Mouse (Mus musculus) heart, postnatal 10 days (tissue): Measurements from ENCODE around the gene Tfpt. TPM values are rescaled to one million over a fixed set of nuclear protein-coding genes. Genes with fewer than 3 reads are reported as not detected.
"Not testable (repeated sequence)": the region's sequence is repeated elsewhere in the genome, so short reads cannot be mapped to it uniquely, and the experiment has no call there.

Source experiments
- DNase-seq, 2 experiments: peaks; one replicate each; pipeline ENCODE4 v3.0.0; 2021
- intact Hi-C: fragments of 180-260 bp; cut with DNase I; formaldehyde crosslinking; loops from one replicate; pipeline ENCODE4 v1.15.1; 2025
- microRNA-seq, 2 experiments: library from miRNA; unstranded; fragments of <30 nt; microRNA quantifications; one replicate each; pipeline ENCODE4 v1.2.0; 2022
- total RNA-seq, 2 experiments: library from RNA; stranded (reverse); gene quantifications; 2 replicates each; pipeline ENCODE4 v1.2.3; 2021

Tfpt gene
- total RNA-seq, 2 experiments from 2014 or later = 20.3 to 29.9 TPM

DNA sequence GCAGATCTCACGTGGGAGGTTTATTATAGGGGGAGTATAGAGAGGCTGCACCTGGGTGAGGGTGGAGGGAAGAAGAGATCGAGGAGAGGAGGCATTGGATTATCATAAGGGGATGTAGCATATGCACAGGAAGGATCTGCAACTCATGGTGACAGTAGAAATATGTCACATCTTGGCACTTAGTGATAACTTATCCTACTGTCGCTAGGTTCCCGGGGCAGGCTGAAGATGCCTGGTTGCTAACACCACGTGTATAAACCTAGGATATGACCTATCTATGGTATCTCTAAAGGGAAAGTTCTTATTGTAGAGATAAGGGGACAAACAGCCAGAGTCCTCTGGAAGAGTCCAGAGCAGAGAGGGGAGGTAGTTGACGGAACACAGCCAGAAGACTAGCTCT lies 44.0 kb downstream of the Tfpt start:
- no peak for DNase-seq
- intact Hi-C loops = no loop called here

DNA sequence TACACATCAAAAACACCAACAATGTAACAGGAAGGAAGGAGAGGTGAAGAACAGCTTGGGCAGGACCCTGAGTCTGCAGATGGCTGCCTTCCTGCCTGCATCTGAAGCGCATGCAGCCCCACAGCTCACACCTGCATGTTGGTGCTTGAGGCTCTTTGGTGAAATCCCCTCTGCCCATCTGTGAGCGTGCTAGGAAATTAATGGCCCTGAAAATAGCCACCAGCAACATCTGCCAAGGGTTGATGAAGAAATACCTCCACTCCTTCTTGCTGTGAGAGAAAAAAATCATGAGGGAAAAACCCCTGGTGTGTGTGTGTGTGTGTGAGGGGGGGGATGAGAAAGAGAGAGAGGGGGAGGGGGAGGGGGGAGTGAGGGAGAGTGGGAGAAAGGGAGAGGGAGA lies 49.7 kb downstream of the Tfpt start:
- intact Hi-C loops = no loop called here
- no peak for DNase-seq

DNA sequence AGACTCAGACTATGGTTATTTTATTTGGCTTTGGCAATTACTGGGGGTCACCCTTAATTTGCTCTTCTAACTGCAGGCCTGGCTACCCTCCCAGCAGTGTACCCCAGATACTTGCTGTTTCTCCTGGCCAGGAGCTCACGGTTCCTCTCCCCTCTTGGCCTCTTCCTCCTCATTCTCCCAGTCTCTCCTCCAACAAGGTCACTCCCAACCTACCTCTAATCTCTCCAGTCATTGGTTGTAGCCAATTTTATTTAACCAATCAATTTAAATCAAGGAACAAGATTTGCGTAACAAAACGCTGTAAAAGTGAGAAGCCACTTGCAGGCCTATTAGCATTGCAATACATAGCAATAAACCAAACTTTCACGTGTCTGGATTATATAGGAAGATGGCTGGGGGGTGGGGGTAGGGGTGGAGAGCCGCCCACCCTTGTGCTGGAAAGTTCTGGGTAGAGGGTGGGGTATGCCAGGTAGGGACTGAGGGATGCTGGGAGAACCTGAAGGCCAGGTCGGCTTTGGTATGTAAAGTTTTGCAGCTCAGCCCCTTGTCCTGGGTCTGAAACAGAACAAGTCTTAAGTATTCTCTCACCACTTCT lies 50.7 kb downstream of the Tfpt start:
- intact Hi-C loops = no loop called here
- no peak for DNase-seq

DNA sequence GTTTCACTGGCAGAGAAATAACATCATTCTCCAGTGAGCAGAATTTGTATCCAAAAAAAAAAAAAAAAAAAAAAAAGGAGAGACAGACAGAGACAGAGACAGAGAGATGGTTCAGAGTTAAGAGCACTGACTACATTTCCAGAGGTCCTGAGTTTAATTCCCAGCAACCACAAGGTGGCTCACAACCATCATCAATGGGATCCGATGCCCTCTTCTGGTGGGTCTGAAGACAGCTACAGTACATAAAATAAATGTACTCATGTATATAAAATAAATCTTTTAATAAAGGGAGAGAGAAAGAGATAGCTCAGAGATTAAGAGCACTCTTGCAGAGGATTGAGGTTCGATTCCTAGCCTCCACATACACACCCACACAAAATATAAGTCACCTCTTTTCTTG lies 51.5 kb downstream of the Tfpt start:
- intact Hi-C loops = no loop called here
- DNase-seq = no peak

DNA sequence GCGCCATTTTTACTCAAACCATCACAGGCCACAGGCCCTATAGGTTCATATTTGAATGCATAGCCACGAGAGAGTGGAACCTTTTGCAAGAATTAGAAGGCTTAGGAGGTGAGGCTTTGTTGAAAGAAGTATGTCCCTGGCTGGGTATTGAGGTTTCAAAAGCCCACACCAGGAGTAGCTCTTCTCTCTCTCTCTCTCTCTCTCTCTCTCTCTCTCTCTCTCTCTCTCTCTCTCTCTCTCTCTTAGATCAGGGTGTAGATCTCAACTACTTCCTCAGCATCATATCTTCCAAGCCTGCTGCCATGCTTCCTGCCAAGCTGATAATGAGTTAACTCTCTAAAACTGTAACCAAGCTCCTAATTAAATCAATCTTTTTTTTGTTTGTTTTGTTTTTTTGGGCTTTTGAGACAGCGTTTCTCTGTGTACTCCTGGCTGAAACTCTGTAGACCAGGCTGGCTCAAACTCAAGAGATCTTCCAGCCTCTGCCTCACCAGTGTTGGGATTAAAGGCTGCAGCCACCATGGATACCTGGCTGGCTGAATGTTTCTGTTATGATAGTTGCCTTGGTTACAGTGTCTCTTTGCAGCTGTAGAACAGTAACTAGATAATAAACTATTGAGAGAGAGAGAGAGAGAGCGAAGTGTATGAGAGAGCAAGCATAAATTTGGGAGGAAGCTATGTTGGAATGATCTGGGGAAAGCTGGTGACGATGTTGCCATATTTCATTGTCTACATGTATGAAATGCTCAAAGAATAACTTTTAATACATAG lies 53.2 kb downstream of the Tfpt start:
- intact Hi-C loops = no loop called here
- no peak for DNase-seq

DNA sequence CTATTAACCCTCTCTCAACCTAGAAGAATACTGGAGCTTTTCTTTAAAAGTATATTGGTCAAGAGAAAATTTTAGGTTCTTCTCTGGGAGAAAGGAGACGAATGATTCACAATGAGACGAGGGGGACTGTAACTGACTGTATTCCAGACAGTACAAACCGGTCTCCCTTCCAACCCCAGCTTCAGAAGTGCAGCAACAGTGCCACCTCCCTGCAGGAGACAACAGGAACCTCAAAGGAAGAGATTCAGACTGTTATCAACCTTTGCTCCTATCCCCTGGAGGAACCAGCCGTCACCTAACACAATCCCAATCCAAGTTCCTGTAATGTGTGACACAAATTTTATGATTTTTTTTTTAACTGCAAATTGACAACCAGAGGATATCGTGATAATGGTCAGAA lies 55.5 kb downstream of the Tfpt start:
- DNase-seq = no peak
- intact Hi-C loops = no loop called here

DNA sequence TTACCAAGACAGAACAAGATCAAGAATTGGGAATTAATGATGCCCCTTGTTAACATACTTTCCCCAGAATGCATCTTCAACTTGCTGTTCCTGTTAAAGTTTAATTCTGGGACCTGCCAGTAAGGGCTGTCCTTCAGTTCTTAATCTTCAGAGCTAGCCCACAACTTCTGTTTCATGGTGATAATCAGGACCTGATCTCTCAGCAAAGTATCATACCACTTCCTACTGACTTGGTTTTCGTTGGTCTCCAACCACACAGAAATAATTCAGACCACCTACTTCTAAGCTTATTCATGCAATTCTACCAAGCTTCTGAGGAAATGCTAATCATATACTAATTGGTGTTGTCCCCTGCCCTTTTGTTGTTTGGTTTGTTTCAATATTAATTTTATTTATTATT lies 57.9 kb downstream of the Tfpt start:
- intact Hi-C loops = no loop called here
- DNase-seq = no peak

DNA sequence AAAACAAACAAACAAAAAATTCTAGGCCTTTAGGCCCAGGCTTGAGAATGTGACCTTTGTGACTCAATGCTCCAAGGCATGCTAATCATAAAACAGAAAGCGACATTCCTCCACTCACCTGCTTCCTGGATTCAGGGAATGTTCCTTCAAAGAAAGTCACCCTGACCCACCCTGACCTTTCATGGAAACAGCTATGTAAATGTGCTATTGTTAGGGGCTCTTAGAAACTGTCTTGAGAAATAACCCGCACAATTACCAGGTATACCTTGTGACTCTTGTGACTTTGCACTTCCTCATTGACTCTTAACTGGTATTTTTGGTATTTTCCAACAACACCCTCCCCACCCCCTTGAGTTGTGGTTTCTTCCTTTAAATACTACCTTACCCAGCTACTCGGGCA lies 59.1 kb downstream of the Tfpt start:
- intact Hi-C loops, DNase-seq: not testable (repeated sequence)

Small RNA genes lying within 50 kb of the gene (microRNA-seq; reads per million reads assigned to microRNA genes)
- gene Gm25100 = 0 reads per million in 2 experiments
- 3.6 to 5.2 reads per million in 2 experiments for gene Mir3572

Other genes starting within 250 kb of the Tfpt start
- gene Cacng8, start 239.2 kb downstream of the Tfpt start, total RNA-seq = not detected
- 1 to 10 TPM; 1.9 to 2.0 TPM for gene Cacng6, start 205.7 kb downstream of the Tfpt start, total RNA-seq
- not detected for gene Tarm1, start 127.3 kb downstream of the Tfpt start, total RNA-seq
- gene Oscar, start 13.8 kb downstream of the Tfpt start, total RNA-seq = under 1 TPM; 0.24 to 0.27 TPM
- gene Ndufa3, start 12.6 kb downstream of the Tfpt start, total RNA-seq = 1,000 to 10,000 TPM; 1,653 to 1,740 TPM
- gene Prpf31, start 56 bp upstream of the Tfpt start, total RNA-seq = 10 to 100 TPM; 33.1 to 33.4 TPM
- gene Cnot3, start 15.3 kb upstream of the Tfpt start, total RNA-seq = 10 to 100 TPM; 36.4 to 40.0 TPM
- 10 to 100 TPM in 1 of 2 experiments, 1 to 10 TPM in 1; 6.7 to 10.4 TPM for gene Leng1, start 35.9 kb upstream of the Tfpt start, total RNA-seq
- gene Tmc4, start 47.6 kb upstream of the Tfpt start, total RNA-seq = 1 to 10 TPM; 1.5 to 2.1 TPM
- 100 to 1,000 TPM; 106 to 107 TPM for gene Tsen34, start 62.9 kb upstream of the Tfpt start, total RNA-seq
- 10 to 100 TPM; 25.7 to 28.9 TPM for gene Mboat7, start 63.6 kb upstream of the Tfpt start, total RNA-seq
- gene Rps9, start 74.1 kb upstream of the Tfpt start, total RNA-seq = 100 to 1,000 TPM; 812 to 873 TPM
- gene Pirb, start 90.5 kb upstream of the Tfpt start, total RNA-seq = 1 to 10 TPM in 1 of 2 experiments, under 1 TPM in 1; 0.67 to 1.4 TPM
- under 1 TPM in 1 of 2 experiments, not detected in 1; 0.24 TPM for gene Gm15448, start 195.8 kb upstream of the Tfpt start, total RNA-seq
- under 1 TPM in 1 of 2 experiments, not detected in 1; 0.19 TPM for gene Pira2, start 215.1 kb upstream of the Tfpt start, total RNA-seq